Mouse (Mus musculus) ES-E14 (cell line): Measurements from ENCODE around the gene Polr2l. TPM values are rescaled to one million over a fixed set of nuclear protein-coding genes. Genes with fewer than 3 reads are reported as not detected.

Source experiments
- DNase-seq: peaks from one replicate; pipeline ENCODE4 v3.0.0-alpha.2; 2013; ENCODE audit warnings: low read depth, low spot score
- H3K27ac ChIP-seq: 2 replicates; pipeline ENCODE4 v1.5.1; 2012; ENCODE audit warnings: low read depth, mild to moderate bottlenecking, low read length, moderate library complexity, mixed read lengths; ENCODE audit not compliant: poor library complexity, insufficient read depth, severe bottlenecking
- H3K36me3 ChIP-seq: 2 replicates; pipeline ENCODE4 v1.6.1; 2012; ENCODE audit warnings: mild to moderate bottlenecking, low read length, moderate library complexity, mixed read lengths; ENCODE audit not compliant: control insufficient read depth, poor library complexity, insufficient read depth, severe bottlenecking
- H3K4me1 ChIP-seq, 2 experiments: fragments of 150-350 bp in 1 of 2; sonication (generic) in 1 of 2; 2 replicates each; pipeline ENCODE4 v1.6.1; 2012; ENCODE audit warnings: low read length in 2 of 2, mild to moderate bottlenecking in 1 of 2, mixed read lengths in 1 of 2; ENCODE audit not compliant: control insufficient read depth in 2 of 2, insufficient read depth in 2 of 2, poor library complexity in 1 of 2
- H3K4me3 ChIP-seq, 2 experiments: fragments of 150-350 bp in 1 of 2; sonication (generic) in 1 of 2; 2 replicates each; pipeline ENCODE4 v1.5.1; 2012; ENCODE audit warnings: low read length in 2 of 2, low read depth in 1 of 2, mild to moderate bottlenecking in 1 of 2, mixed read lengths in 1 of 2; ENCODE audit not compliant: insufficient read depth in 1 of 2, poor library complexity in 1 of 2, severe bottlenecking in 1 of 2
- H3K9ac ChIP-seq: 2 replicates; pipeline ENCODE4 v1.6.1; 2012; ENCODE audit warnings: low read depth, mild to moderate bottlenecking, low read length, mixed read lengths; ENCODE audit not compliant: poor library complexity, insufficient read depth, severe bottlenecking
- H3K9me3 ChIP-seq: fragments of 150-350 bp; sonication (generic); 2 replicates; pipeline ENCODE4 v1.6.1; 2012; ENCODE audit warnings: low read depth, mild to moderate bottlenecking, low read length; ENCODE audit not compliant: control insufficient read depth, insufficient read depth
- CHD2 ChIP-seq: IDR thresholded peaks from 2 replicates; pipeline ENCODE4 v1.6.1; 2014; ENCODE audit warnings: mild to moderate bottlenecking, low read depth, low read length, inconsistent platforms
- HCFC1 ChIP-seq: IDR thresholded peaks from 2 replicates; pipeline ENCODE4 v1.6.1; 2012; ENCODE audit warnings: low read length, inconsistent platforms, borderline replicate concordance; ENCODE audit not compliant: insufficient read depth
- MAFK ChIP-seq: IDR thresholded peaks from 2 replicates; pipeline ENCODE4 v1.6.1; 2014; ENCODE audit warnings: mild to moderate bottlenecking, low read depth, low read length, inconsistent platforms; ENCODE audit not compliant: insufficient read depth
- ZC3H11A ChIP-seq: IDR thresholded peaks from 2 replicates; pipeline ENCODE4 v1.6.1; 2012; ENCODE audit warnings: low read depth, mild to moderate bottlenecking, inconsistent platforms, low read length, borderline replicate concordance
- ZNF384 ChIP-seq: IDR thresholded peaks from 2 replicates; pipeline ENCODE4 v1.6.1; 2012; ENCODE audit warnings: low read depth, low read length, inconsistent platforms
- in situ Hi-C, 2 experiments: fragments of 600-800 bp; cut with MboI; formaldehyde crosslinking; loops; one replicate each; pipeline ENCODE4 v1.15.1; 2025; ENCODE audit warnings: low sequenced_read_pairs in 2 of 2, inconsistent platforms in 1 of 2; ENCODE audit not compliant: unreplicated experiment in 2 of 2
- total RNA-seq: library from RNA; depleted of rRNA; stranded (reverse); fragments of 300-350 nt; gene quantifications from 2 replicates; pipeline ENCODE4 v1.2.3, GENCODE M21; 2012

Polr2l gene
- total RNA-seq, 1 experiment = 120 TPM

DNA sequence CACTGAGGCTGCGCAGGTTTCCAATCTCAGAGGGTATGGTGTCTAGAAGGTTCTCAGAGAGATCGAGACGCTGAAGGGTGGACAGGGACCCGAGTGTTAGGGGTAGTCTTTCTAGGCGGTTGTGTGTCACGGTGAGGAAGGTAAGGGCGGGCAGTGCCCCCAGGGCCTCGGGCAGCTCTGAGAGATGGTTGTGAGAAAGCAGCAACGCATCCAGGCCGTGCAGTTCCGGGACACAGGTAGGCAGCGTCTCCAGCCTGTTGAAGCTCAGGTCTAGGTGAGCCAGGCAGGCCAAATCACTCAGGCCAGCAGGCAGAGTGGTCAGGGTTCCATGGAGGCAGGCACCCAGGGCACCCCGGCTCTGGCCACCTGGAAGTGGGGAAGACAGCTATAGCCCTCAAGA is 32.7 kb downstream of the Polr2l start:
- no peak for DNase-seq
- peak overlapping the region; percentile 61 to 89 for H3K4me3 ChIP-seq
- no peak overlapping the region for H3K27ac ChIP-seq
- peak overlapping the region; percentile 83; the same call in 1 of the 2 replicates for H3K9ac ChIP-seq
- in situ Hi-C loops = no loop called here
- peaks cover 0 to 15% of the 10 kb centered on the region in 2 experiments; a peak in 2 of 4 replicates for H3K4me1 ChIP-seq
- peaks cover 48% of the 10 kb centered on the region for H3K36me3 ChIP-seq
- H3K9me3 ChIP-seq = no peaks in the 10 kb centered on the region
- TF ChIP-seq ZNF384 (no peak), MAFK (no peak), CHD2 (no peak), ZC3H11A (no peak), HCFC1 (no peak)

DNA sequence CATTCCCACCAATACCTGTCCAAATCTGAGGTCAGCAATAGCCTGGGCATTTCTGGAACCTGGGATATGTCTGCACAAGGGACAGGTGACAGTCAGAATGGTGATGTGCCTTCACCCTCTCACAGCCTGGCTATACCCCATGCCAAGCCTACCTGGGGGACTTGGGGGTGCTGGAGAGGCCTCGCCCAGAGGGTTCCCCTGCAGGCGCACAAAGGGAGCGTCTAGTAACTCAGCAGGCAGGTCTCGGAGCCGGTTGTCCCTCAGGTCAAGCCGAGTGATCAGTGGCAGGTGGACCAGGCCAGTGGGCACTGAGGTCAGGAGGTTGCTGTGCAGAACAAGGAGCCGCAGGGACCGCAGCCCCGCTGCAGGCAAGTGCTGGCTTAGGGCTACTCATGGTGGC is 33.5 kb downstream of the Polr2l start:
- Histone ChIP-seq H3K4me3 (no peak overlapping the region), H3K27ac (no peak overlapping the region), H3K9ac (no peak overlapping the region), H3K9me3 (no peaks in the 10 kb centered on the region), H3K4me1 (peaks cover 3 to 16% of the 10 kb centered on the region in 2 experiments; a peak in 2 of 4 replicates), H3K36me3 (peaks cover 48% of the 10 kb centered on the region)
- TF ChIP-seq MAFK (no peak), ZNF384 (no peak), ZC3H11A (no peak), HCFC1 (no peak), CHD2 (no peak)
- no peak for DNase-seq
- in situ Hi-C loops = no loop called here

DNA sequence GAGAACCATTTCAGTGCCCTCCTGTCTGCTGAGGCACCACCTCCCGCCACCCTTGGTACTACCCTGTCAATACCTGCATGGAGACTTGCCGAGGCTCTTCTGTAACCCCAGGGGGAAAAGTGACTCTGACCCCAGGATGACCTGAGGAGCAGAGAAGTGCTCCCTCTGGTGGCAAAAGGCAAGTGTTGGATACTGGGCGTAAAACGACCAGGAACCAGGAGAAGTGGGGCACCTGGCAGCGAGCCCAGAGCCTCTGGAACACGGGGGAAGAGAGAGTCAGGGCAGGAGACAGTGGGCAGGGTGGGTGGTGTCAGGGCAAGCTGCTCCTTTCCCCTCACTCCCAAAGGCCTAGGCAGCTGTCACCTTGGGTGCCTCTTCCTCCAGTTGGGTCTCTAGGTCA is 34.3 kb downstream of the Polr2l start:
- in situ Hi-C loops = no loop called here
- no peak overlapping the region for H3K9ac ChIP-seq
- H3K27ac ChIP-seq = no peak overlapping the region
- peaks cover 4 to 23% of the 10 kb centered on the region in 2 experiments; a peak in 2 of 4 replicates for H3K4me1 ChIP-seq
- no peak overlapping the region for H3K4me3 ChIP-seq
- TF ChIP-seq ZNF384 (no peak), MAFK (no peak), HCFC1 (no peak), ZC3H11A (no peak), CHD2 (no peak)
- DNase-seq = peak; percentile 79
- H3K9me3 ChIP-seq = no peaks in the 10 kb centered on the region
- peaks cover 48% of the 10 kb centered on the region for H3K36me3 ChIP-seq

DNA sequence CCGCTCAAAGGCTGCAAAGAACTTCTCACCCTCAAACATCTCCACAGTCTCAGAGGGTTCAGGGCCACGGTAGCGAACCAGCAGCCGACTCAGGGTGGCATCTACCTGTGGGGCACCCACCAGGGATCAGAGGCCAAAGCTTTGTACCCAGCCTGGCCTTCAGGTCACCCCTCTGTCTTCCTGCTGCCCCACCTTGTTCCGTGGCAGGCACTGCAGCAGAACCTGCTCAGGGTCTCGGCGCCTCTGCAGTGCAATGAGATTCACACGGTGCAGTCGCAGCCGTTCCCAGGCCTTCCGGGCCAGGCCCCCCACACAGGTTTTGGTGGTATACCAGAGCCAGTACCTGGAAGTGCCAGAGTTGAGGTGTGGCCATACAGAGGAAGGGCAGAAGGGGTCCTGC is 35.1 kb downstream of the Polr2l start:
- Histone ChIP-seq H3K27ac (no peak overlapping the region), H3K4me1 (peaks cover 4 to 28% of the 10 kb centered on the region in 2 experiments; a peak in 3 of 4 replicates), H3K9me3 (no peaks in the 10 kb centered on the region), H3K9ac (no peak overlapping the region), H3K36me3 (peaks cover 48% of the 10 kb centered on the region), H3K4me3 (no peak overlapping the region)
- DNase-seq = no peak
- TF ChIP-seq HCFC1 (no peak), ZC3H11A (no peak), CHD2 (no peak), MAFK (no peak), ZNF384 (no peak)
- in situ Hi-C loops = no loop called here

DNA sequence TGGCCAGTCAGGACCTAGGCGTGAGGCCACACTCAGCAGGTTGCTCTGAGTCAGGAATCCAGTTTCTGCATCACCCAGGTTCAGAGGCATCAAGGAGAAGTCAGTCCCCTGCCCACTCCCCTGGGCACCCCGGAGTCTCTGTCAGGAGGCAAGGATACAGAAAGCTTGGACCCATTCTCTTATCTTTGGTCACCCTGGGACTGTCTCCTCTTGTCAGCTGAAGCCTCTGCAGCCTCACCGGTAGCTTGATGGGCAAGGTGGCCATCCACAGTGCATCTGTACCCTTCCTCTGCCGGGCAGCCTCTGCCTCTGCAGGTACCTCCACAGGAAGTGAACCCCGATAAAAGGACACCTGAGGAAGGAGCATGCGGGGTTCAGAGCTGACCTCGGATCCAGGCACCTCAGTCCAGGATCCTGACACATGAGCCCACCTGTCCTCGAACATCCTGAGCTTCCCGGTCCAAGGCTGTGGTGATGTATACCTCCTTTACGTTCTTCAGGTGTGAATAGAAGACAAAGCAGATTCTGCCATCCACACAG is 35.7 kb downstream of the Polr2l start:
- Histone ChIP-seq H3K4me3 (no peak overlapping the region), H3K27ac (no peak overlapping the region), H3K9me3 (no peaks in the 10 kb centered on the region), H3K36me3 (peaks cover 48% of the 10 kb centered on the region), H3K9ac (no peak overlapping the region), H3K4me1 (peaks cover 4 to 34% of the 10 kb centered on the region in 2 experiments; a peak in 3 of 4 replicates)
- TF ChIP-seq ZNF384 (no peak), MAFK (no peak), HCFC1 (no peak), ZC3H11A (no peak), CHD2 (no peak)
- DNase-seq = no peak
- in situ Hi-C loops = no loop called here
